Mouse (Mus musculus) MEL (cell line): ENCODE measurements around the gene Mob3b.
A peak's percentile ranks its signal among the peaks of the same experiment; 100 is the strongest.

Source experiments
- CHD1 ChIP-seq: IDR thresholded peaks from 2 replicates; pipeline ENCODE4 v1.6.1; 2012; ENCODE audit warnings: low read depth, mild to moderate bottlenecking, inconsistent platforms, low read length, improper control_type of control experiment
- CTCF ChIP-seq, 3 experiments: IDR thresholded peaks in 2 of 3; conservative IDR thresholded peaks in 1 of 3; 2 replicates each; pipeline ENCODE4 v1.5.1; 2011 to 2012; ENCODE audit warnings: low read length in 3 of 3, low read depth in 2 of 3, mild to moderate bottlenecking in 2 of 3, improper control_type of control experiment in 1 of 3, inconsistent platforms in 1 of 3, mixed read lengths in 1 of 3, moderate library complexity in 1 of 3; ENCODE audit not compliant: control insufficient read depth in 1 of 3, insufficient read depth in 1 of 3, poor library complexity in 1 of 3, severe bottlenecking in 1 of 3
- KAT2A ChIP-seq: conservative IDR thresholded peaks from 2 replicates; pipeline ENCODE4 v1.6.1; 2012; ENCODE audit warnings: low read depth, low read length, improper control_type of control experiment, inconsistent platforms
- MYC ChIP-seq: IDR thresholded peaks from 2 replicates; pipeline ENCODE4 v1.6.1; 2011; ENCODE audit warnings: low read depth, mild to moderate bottlenecking, low read length, improper control_type of control experiment, moderate library complexity
- NRF1 ChIP-seq: IDR thresholded peaks from 2 replicates; pipeline ENCODE4 v1.6.1; 2014; ENCODE audit warnings: low read depth, mild to moderate bottlenecking, inconsistent platforms, low read length, improper control_type of control experiment, moderate library complexity; ENCODE audit not compliant: poor library complexity, insufficient read depth, severe bottlenecking
- POLR2A ChIP-seq, 2 experiments: IDR thresholded peaks; 2 replicates each; pipeline ENCODE4 v1.6.1; 2011 to 2012; ENCODE audit warnings: low read length in 2 of 2, mild to moderate bottlenecking in 2 of 2, control low read depth in 1 of 2, improper control_type of control experiment in 1 of 2, low read depth in 1 of 2, moderate library complexity in 1 of 2; ENCODE audit not compliant: control insufficient read depth in 1 of 2, insufficient read depth in 1 of 2, poor library complexity in 1 of 2
- SIN3A ChIP-seq: IDR thresholded peaks from 2 replicates; pipeline ENCODE4 v1.6.1; 2012; ENCODE audit warnings: low read length, improper control_type of control experiment, inconsistent platforms
- TCF12 ChIP-seq: IDR thresholded peaks from 2 replicates; pipeline ENCODE4 v1.6.1; 2014; ENCODE audit warnings: low read depth, mild to moderate bottlenecking, inconsistent platforms, low read length, improper control_type of control experiment, moderate library complexity
- ZC3H11A ChIP-seq: IDR thresholded peaks from 2 replicates; pipeline ENCODE4 v1.6.1; 2012; ENCODE audit warnings: low read depth, mild to moderate bottlenecking, inconsistent platforms, low read length, improper control_type of control experiment

DNA sequence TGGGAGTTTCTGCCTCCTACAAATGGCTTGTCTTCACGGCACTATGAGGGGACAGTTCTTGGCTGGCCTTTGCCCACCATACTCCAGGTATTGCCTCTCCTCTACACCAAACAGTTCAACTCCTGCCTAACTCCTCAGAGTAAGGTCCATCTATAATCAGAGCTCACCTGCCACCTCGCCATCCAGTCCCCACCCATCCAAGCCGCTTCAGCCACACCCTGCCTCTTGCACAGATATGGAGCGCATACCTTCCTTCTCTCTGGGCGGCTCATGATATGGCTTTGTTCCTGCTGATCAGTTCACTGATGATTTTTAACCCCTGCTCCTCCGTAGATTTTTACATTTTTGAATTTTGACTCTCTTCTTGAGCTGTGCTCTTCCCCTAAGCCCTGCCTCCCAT lies 58.7 kb downstream of the Mob3b start:
- TF ChIP-seq MYC (no peak), TCF12 (0 out of 2 replicates have a peak, but pooled peaks have one; percentile 11), ZC3H11A (no peak), CTCF (IDR thresholded peaks at IDR 0.05 in 2 of 3, conservative IDR thresholded peaks at IDR 0.05 in 1 of 3; ENCODE audit: control insufficient read depth in 1 of 3, insufficient read depth in 1 of 3, low read depth in 2 of 3, low read length in 3 of 3, poor library complexity in 1 of 3, severe bottlenecking in 1 of 3) (no peak), POLR2A (IDR thresholded peaks at IDR 0.05; ENCODE audit: control insufficient read depth in 1 of 2, insufficient read depth in 1 of 2, low read depth in 1 of 2, low read length in 2 of 2, poor library complexity in 1 of 2) (no peak), NRF1 (no peak), CHD1 (no peak), KAT2A (no peak), SIN3A (no peak)
